Mouse (Mus musculus) forebrain, embryonic 10.5 days (tissue): ENCODE results near the gene Mob3b. TPM values are rescaled to one million over a fixed set of nuclear protein-coding genes. Genes with fewer than 3 reads are reported as not detected.

Experiments
- DNase-seq: peaks from one replicate; pipeline ENCODE4 v3.0.0-alpha.2; 2017; ENCODE audit warnings: low spot score; ENCODE audit errors: extremely low spot score
- H3K27ac ChIP-seq: fragments of 300-500 bp; sonication (generic); 2 replicates; pipeline ENCODE4 v1.5.1; 2016; ENCODE audit warnings: mild to moderate bottlenecking
- H3K27me3 ChIP-seq: fragments of 300-500 bp; sonication (generic); 2 replicates; pipeline ENCODE4 v1.6.1; 2016; ENCODE audit warnings: mild to moderate bottlenecking; ENCODE audit not compliant: poor library complexity, severe bottlenecking
- H3K36me3 ChIP-seq: fragments of 300-500 bp; sonication (generic); replicated peaks from 2 replicates; pipeline ENCODE4 v1.6.1; 2016; ENCODE audit warnings: mild to moderate bottlenecking, moderate library complexity
- H3K4me1 ChIP-seq: fragments of 300-500 bp; sonication (generic); 2 replicates; pipeline ENCODE4 v1.6.1; 2016
- H3K4me3 ChIP-seq: fragments of 300-500 bp; sonication (generic); 2 replicates; pipeline ENCODE4 v1.5.1; 2016; ENCODE audit warnings: mild to moderate bottlenecking, moderate library complexity
- H3K9me3 ChIP-seq: fragments of 300-500 bp; sonication (generic); 2 replicates; pipeline ENCODE4 v1.6.1; 2016; ENCODE audit warnings: mild to moderate bottlenecking, moderate library complexity
- WGBS: fragments of 180-500 bp; shearing (Covaris S2); methylation state at CpG from one replicate; pipeline ENCODE4 v1.1.7; 2016; 5-methylcytosine and 5-hydroxymethylcytosine counted together
- polyA plus RNA-seq: library from polyadenylated mRNA; unstranded; fragments of >200 nt; fragmentation: Nextera tagmentation; extraction: Ambion mirVana; gene quantifications from 2 replicates; pipeline ENCODE4 v1.2.1, GENCODE M21; 2016

Mob3b gene
- 20.3 and 24.1 TPM in 2 replicates for polyA plus RNA-seq

DNA sequence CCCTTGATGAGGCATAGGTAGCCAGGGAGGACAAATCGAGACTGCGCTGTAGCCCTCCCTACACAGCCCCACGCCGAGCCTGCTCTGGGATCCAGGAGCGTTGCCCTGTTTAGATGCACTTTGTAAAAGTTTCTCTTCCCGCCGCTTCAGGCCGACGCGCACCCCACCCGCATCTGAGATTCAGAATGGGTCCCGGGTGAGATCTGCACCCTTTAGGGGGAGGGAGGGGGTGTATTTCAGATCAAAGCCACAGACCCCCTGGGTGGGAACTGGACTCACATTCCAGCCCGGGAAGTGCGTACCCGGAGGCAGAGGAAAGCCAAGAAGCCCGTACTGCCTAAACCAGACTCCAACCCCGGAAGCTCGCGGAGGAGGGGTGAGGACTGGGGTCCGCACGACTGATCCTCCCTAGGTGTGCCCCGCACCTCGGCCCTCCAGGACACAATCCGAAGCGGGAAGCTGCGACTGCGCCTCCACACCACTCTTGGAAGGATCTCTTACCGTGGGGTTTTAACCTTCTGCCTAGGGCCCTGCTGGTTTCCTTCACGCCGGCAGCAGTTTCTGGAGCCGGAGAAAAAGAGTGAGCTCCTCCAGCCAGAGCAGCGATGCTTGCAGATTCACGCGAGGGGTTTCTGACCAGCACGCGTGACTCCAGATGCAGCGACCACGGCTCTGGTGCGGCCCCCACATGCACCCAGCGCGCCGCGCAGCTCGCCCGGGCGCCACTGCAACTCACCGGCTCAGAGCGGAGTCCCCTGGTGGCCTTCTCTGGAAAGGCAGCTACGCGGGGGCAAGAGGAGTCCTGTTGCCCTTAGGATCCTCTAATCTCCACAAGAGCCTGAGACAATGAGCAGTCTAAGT, at the start of gene Mob3b:
TSS of gene Mob3b (minus strand) at position 734 of the 861 bp plus-strand sequence.
- H3K4me3 ChIP-seq = peak within 1 kb of the TSS; percentile 73
- peak within 1 kb of the TSS; percentile 92 for H3K27ac ChIP-seq
- H3K27me3 ChIP-seq = peaks cover 15% of the 10 kb centered on the region
- H3K9me3 ChIP-seq = no peaks in the 10 kb centered on the region
- DNase-seq = peak; percentile 88
- under 1% methylated on average over 50 of the region's 50 CpGs for WGBS
- no peaks in the 10 kb centered on the region for H3K36me3 ChIP-seq
- H3K4me1 ChIP-seq = peaks cover 37% of the 10 kb centered on the region

DNA sequence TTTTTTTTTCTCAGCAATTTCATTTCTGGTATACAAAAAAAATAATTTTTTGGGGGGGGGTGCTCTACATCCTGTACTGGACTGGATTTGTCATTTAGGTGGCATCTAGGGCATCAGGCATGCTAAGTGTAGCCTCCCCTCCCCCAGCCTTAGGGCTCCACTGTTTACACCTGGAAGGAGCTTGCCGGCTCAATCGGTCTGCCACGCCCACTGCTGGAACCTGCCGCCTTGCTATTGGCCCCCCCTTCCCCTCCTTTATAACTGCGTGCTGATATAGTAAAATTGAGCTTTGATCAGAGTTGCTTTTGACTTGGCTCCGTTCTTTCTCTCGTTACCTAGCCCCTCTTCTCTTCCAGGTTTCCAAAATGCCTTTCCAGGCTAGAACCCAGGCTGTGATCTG, 47.4 kb upstream of the Mob3b start:
- peaks cover 35% of the 10 kb centered on the region for H3K36me3 ChIP-seq
- H3K9me3 ChIP-seq = no peaks in the 10 kb centered on the region
- no peak for DNase-seq
- no peak overlapping the region for H3K4me3 ChIP-seq
- H3K27ac ChIP-seq = no peak overlapping the region
- H3K27me3 ChIP-seq = no peaks in the 10 kb centered on the region
- no peaks in the 10 kb centered on the region for H3K4me1 ChIP-seq
- WGBS = 63% methylated on average over 7 of the region's 7 CpGs

DNA sequence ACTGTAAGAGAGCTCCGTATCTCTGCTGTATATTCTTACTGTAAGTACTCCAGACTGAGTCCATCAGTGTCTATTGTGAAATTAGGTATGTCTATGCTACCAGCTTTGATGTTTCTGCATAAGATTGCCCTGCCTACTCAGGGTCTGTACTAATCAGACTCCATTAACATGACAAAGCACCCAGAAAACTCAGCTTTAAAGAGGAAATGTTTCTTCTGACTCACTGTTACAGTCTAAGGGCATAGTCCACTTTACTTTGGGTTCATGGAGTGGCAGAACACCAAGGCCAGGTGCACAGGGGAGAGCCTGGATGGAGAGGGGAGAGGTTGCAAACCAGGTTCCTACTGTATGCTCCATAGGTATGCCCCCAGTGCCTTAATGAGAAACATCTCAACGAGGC, 46.4 kb upstream of the Mob3b start:
- Histone ChIP-seq H3K27ac (no peak overlapping the region), H3K4me1 (no peaks in the 10 kb centered on the region), H3K4me3 (no peak overlapping the region), H3K36me3 (peaks cover 37% of the 10 kb centered on the region), H3K27me3 (no peaks in the 10 kb centered on the region), H3K9me3 (no peaks in the 10 kb centered on the region)
- DNase-seq = no peak
- WGBS = 95% methylated on average over 2 of the region's 2 CpGs

DNA sequence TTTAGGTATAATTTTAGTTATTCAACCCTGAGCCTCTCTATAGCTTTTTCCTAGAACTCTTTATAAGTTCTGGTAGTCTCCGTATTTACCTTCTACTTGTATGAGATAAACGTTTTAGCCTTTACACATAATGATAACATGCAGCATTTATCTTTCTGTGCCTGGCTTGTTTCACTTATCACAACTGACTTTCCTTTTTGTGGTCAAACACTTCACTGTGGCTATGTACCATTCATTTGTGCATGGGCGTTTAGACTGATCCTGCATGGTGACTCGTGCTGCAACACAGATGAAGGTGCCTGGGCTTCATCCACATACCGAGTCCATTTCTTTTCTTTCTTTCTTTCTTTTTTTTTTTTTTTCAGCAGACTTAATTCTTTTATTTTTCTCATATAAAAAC, 44.4 kb upstream of the Mob3b start:
- no peaks in the 10 kb centered on the region for H3K4me1 ChIP-seq
- H3K27ac ChIP-seq = no peak overlapping the region
- H3K36me3 ChIP-seq = peaks cover 42% of the 10 kb centered on the region
- no peak for DNase-seq
- 95% methylated on average over 5 of the region's 5 CpGs for WGBS
- no peak overlapping the region for H3K4me3 ChIP-seq
- no peaks in the 10 kb centered on the region for H3K9me3 ChIP-seq
- no peaks in the 10 kb centered on the region for H3K27me3 ChIP-seq

DNA sequence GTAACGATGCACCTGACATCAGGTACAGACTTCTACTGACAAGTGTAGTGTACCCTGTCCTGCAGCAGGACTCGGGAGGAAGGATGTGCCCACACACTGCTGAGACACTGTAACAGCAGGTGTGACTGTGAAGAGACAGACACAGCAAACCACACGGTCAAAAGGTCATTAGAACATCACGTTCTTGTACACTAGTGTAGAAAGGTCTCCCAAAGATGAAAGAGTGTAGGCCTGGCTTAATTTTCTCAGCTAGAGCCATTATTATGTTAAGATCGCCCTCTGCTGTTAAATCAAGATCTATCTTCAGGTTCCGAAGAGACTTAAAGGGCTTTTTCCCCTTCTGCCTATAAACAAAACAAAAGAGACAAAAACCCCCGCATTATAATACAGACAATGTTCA, 35.4 kb upstream of the Mob3b start:
- H3K4me1 ChIP-seq = no peaks in the 10 kb centered on the region
- H3K27ac ChIP-seq = no peak overlapping the region
- no peak for DNase-seq
- 54% methylated on average over 7 of the region's 7 CpGs for WGBS
- no peak overlapping the region for H3K4me3 ChIP-seq
- H3K9me3 ChIP-seq = no peaks in the 10 kb centered on the region
- no peaks in the 10 kb centered on the region for H3K27me3 ChIP-seq
- H3K36me3 ChIP-seq = peaks cover 12% of the 10 kb centered on the region

DNA sequence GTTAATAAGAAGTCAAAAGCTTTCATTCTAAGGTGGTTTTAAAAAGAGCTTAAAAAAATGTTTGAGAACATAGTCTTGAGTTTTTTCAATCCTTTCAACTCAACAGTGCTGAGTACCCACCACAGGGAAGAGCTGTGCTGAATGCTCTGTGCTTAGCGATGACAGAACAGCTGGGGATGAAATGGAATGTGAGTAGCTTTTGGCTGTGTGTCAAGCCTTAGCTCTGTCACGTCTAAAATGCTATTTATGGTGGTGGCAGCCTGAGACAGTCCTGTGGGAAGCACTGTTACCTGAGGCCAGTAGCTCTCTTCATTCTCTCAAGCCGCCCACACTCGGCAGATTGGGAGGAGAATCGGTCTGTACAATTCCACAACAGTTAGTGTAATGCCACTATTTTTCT, 32.5 kb upstream of the Mob3b start:
- Histone ChIP-seq H3K9me3 (no peaks in the 10 kb centered on the region), H3K4me3 (no peak overlapping the region), H3K27ac (no peak overlapping the region), H3K4me1 (no peaks in the 10 kb centered on the region), H3K27me3 (no peaks in the 10 kb centered on the region), H3K36me3 (0 out of 2 replicates have a peak, but pooled peaks cover 3% of the 10 kb centered on the region)
- WGBS = 88% methylated on average over 5 of the region's 5 CpGs
- DNase-seq = no peak

DNA sequence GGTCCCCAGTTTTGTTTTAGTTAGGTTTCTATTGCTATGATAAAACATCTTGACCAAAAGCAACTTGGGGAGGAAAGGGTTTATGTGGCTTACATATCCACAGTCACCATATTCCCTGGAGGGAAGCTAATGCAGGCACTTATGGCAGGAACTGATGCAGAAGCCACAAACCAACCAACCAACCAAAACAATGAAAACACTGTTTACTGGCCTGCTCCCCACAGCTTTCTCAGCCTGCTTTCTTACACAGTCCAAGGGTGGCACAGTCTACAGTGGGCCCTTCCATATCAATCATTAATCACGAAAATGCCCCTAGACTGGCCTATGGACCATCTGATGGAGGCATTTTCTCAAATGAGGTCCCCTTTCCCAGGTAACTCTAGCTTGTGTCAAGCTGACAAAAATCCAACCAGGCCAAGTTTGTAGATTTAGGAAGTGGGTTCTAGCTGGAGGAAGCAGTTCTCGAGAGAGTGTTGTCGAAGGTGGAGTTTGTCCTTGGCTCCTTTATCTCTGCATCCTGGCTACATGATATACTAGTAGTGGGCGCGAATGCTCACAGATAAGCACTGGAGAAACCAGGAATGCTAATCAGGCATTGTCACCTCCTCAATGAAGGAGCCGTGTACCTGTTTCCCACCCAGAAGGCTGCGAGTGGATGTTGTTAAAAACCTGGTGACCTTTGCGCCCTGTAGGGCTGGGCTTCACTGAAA, 30.5 kb upstream of the Mob3b start:
- no peak for DNase-seq
- Histone ChIP-seq H3K36me3 (0 out of 2 replicates have a peak, but pooled peaks cover 3% of the 10 kb centered on the region), H3K4me1 (no peaks in the 10 kb centered on the region), H3K27me3 (no peaks in the 10 kb centered on the region), H3K9me3 (no peaks in the 10 kb centered on the region), H3K4me3 (no peak overlapping the region), H3K27ac (no peak overlapping the region)
- 93% methylated on average over 8 of the region's 8 CpGs for WGBS

DNA sequence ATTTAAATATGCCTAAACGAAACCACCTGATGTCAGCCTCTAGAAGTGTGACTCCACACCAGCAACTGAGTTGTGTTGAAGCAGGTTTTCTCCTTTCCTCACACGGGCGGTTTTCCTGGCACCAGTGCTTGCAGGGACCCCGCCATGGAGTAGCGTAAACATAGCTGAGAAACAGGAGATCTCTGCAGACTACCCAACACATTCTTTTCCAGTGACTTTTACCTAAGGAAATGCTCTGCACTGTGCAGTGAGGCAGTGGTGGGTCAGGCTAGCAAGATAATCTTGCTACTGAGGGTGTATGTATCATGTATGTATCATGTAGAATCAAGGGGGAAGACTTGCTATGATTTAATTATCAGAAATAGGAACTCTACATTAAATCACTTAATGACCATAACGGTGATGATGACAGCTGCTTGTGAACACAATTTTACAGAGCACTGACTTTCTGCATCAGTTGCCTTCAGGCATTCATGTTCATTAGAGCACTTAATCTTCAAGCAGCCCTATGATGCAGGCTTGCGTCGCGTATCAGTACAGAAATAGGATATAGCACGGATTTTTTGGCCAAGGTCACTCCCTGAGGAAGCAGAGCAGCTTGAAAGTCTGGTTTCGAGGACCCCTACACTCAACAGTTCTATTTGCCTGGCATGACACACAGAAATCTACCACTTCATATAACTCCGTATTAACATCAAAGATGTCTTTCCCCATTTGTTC, 20.8 kb upstream of the Mob3b start:
- H3K27me3 ChIP-seq = no peaks in the 10 kb centered on the region
- no peak overlapping the region for H3K4me3 ChIP-seq
- H3K36me3 ChIP-seq = no peaks in the 10 kb centered on the region
- no peak for DNase-seq
- no peaks in the 10 kb centered on the region for H3K9me3 ChIP-seq
- H3K4me1 ChIP-seq = peaks cover 12% of the 10 kb centered on the region; the same call in 1 of the 2 replicates
- 88% methylated on average over 12 of the region's 12 CpGs for WGBS
- H3K27ac ChIP-seq = no peak overlapping the region

DNA sequence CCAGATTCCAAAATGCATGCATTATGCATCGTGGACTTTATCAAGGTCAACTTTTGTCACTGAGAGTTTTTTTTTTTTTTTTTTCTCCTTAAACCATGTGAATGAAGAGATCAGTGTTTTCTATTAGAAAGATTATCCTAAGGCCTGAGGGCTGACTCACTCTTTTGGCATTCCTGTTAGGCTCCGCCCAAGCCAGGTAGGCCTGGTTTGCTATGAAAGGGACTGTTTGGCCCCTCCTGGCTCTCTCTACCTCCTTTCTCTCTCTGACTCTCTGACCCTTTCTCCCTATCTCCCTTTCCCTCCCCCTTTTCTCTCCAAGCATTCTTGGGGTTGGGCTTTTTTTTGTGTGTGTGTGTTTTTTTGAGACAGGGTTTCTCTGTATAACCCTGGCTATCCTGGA, 18.3 kb upstream of the Mob3b start:
- H3K27me3 ChIP-seq = no peaks in the 10 kb centered on the region
- WGBS = 84% methylated on average over 2 of the region's 2 CpGs
- DNase-seq = no peak
- H3K36me3 ChIP-seq = no peaks in the 10 kb centered on the region
- no peaks in the 10 kb centered on the region for H3K9me3 ChIP-seq
- no peak overlapping the region for H3K4me3 ChIP-seq
- no peak overlapping the region for H3K27ac ChIP-seq
- peaks cover 12% of the 10 kb centered on the region; the same call in 1 of the 2 replicates for H3K4me1 ChIP-seq

DNA sequence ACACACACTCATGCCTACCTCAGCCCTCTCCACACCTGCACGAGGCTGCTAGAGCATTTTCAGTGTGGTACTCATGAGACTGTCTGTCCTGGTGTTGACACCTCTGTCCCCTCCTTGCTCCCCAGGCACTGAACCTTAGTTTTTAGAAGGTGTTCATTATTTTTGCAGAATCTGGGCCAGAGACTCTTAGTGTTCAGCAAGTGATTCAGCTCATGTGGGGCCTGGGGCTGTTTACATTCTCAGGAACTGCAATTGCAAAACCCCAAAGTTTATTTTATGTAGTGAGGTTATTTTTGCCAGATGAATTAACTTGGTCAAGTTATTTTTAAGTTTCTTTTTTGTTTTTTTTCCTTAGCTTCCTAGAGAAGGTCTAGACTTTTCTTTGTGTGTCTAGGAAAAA, 16.3 kb upstream of the Mob3b start:
- no peaks in the 10 kb centered on the region for H3K36me3 ChIP-seq
- no peak overlapping the region for H3K27ac ChIP-seq
- no peaks in the 10 kb centered on the region for H3K9me3 ChIP-seq
- no peak for DNase-seq
- no peak overlapping the region for H3K4me3 ChIP-seq
- H3K4me1 ChIP-seq = peaks cover 8% of the 10 kb centered on the region; the same call in 1 of the 2 replicates
- WGBS = 77% methylated on average over 1 of the region's 1 CpGs
- H3K27me3 ChIP-seq = no peaks in the 10 kb centered on the region

DNA sequence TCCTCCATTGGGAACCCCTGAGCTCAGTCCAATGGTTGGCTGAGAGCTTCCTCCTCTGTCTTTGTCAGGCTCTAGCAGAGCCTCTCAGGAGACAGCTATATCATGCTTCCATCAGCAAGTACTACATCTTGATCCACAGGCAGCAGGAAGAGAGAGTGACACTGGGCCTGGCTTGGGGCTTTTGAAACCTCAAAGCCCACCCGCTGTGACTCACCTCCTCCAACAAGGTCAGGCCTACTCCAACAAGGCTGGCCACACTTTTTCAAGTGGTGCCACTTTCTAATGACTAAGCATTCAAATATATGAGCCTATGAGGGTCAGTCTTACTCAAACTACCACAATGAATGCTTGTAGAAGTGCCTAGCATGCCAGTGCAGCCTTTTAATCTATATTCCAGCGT, 15.2 kb upstream of the Mob3b start:
- Histone ChIP-seq H3K4me3 (no peak overlapping the region), H3K36me3 (no peaks in the 10 kb centered on the region), H3K27me3 (no peaks in the 10 kb centered on the region), H3K9me3 (no peaks in the 10 kb centered on the region), H3K27ac (no peak overlapping the region), H3K4me1 (no peaks in the 10 kb centered on the region)
- DNase-seq = no peak
- 92% methylated on average over 2 of the region's 2 CpGs for WGBS

DNA sequence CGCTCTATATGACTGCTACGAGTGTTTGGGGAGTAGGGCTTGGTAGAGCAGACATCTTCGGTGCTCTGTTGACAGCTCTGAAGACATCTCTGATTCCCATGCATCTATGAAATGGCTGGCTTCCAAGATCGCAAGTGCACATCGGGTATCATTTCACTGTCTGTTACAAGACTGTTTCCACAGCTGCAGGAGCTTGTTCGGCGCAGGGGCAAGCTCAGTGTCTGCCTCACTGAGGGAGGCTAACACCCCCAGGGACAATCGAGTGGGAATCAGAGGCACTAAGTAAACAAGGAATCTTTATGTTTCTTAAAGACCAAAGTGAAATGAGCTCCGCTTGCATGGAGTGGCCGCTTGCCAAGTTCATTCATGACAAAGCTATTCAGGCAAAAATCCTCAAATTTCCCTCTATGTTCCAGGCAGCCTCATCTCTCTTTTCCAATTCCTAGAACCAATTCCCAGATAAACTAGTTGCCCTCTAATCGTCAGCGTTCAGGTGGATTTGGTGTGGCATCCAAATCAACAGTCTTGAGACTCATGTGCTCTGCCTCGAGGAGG, 12.4 kb upstream of the Mob3b start:
- DNase-seq = no peak
- H3K9me3 ChIP-seq = no peaks in the 10 kb centered on the region

More for the DNA sequence above, 12.4 kb upstream of the Mob3b start:
- H3K4me1 ChIP-seq = no peaks in the 10 kb centered on the region
- H3K36me3 ChIP-seq = no peaks in the 10 kb centered on the region
- WGBS = 91% methylated on average over 13 of the region's 13 CpGs
- no peaks in the 10 kb centered on the region for H3K27me3 ChIP-seq
- H3K27ac ChIP-seq = no peak overlapping the region
- no peak overlapping the region for H3K4me3 ChIP-seq
